Mouse (Mus musculus) erythroblast, embryonic 14.5 days (primary cell): Measurements from ENCODE around the gene Tmsb10.

Experiments
- GATA1 ChIP-seq: IDR thresholded peaks from 2 replicates; pipeline ENCODE4 v1.6.1; 2012; ENCODE audit warnings: low read length, inconsistent platforms, mixed read lengths
- TAL1 ChIP-seq: IDR thresholded peaks from 3 replicates; pipeline ENCODE4 v1.6.1; 2012; ENCODE audit warnings: low read length, inconsistent platforms, mixed read lengths

GRCm38 (mm10) chr6:72959175-72959574, 627 bp upstream of the Tmsb10 start:
- TF ChIP-seq GATA1 (no peak), TAL1 (no peak)
